Mouse (Mus musculus) lung, embryonic 14.5 days (tissue): Measurements from ENCODE around the gene Jmjd6. TPM values are rescaled to one million over a fixed set of nuclear protein-coding genes. Genes with fewer than 3 reads are reported as not detected.

Source experiments
- ATAC-seq: fragments of 200-750 bp; cut with Nextera tagmentation; 2 replicates; pipeline ENCODE4 v1.8.0; 2017; ENCODE audit warnings: mild to moderate bottlenecking, moderate TSS enrichment, moderate library complexity; ENCODE audit not compliant: insufficient read depth
- DNase-seq: peaks from one replicate; pipeline ENCODE4 v3.0.0-alpha.2; 2015
- H3K27ac ChIP-seq: fragments of 300-500 bp; sonication (generic); 2 replicates; pipeline ENCODE4 v1.5.1; 2014; ENCODE audit warnings: low read depth, mild to moderate bottlenecking, moderate library complexity
- H3K27me3 ChIP-seq: fragments of 300-500 bp; sonication (generic); 2 replicates; pipeline ENCODE4 v1.6.1; 2014; ENCODE audit warnings: low read length, control low read depth; ENCODE audit not compliant: insufficient read depth
- H3K36me3 ChIP-seq: fragments of 300-500 bp; sonication (generic); 2 replicates; pipeline ENCODE4 v1.6.1; 2014; ENCODE audit warnings: control low read depth; ENCODE audit not compliant: insufficient read depth
- H3K4me1 ChIP-seq: fragments of 300-500 bp; sonication (generic); 2 replicates; pipeline ENCODE4 v1.6.1; 2014; ENCODE audit warnings: antibody characterized with exemption, control low read depth; ENCODE audit not compliant: insufficient read depth
- H3K4me2 ChIP-seq: fragments of 300-500 bp; sonication (generic); 2 replicates; pipeline ENCODE4 v1.6.1; 2014; ENCODE audit warnings: mild to moderate bottlenecking
- H3K4me3 ChIP-seq: fragments of 300-500 bp; sonication (generic); 2 replicates; pipeline ENCODE4 v1.5.1; 2014; ENCODE audit warnings: low read depth, low read length
- H3K9ac ChIP-seq: fragments of 300-500 bp; sonication (generic); 2 replicates; pipeline ENCODE4 v1.6.1; 2014
- H3K9me3 ChIP-seq: fragments of 300-500 bp; sonication (generic); 2 replicates; pipeline ENCODE4 v1.6.1; 2016; ENCODE audit warnings: low read depth, low read length, control low read depth
- CTCF ChIP-seq: IDR thresholded peaks from 2 replicates; pipeline ENCODE4 v1.5.1; 2016; ENCODE audit warnings: antibody characterized with exemption, low read depth
- WGBS: fragments of 180-500 bp; shearing (Covaris S2); extraction: QIAGEN DNeasy Blood & Tissue Kit; methylation state at CpG from one replicate; pipeline ENCODE4 v1.1.7; 2014; 5-methylcytosine and 5-hydroxymethylcytosine counted together
- polyA plus RNA-seq: library from polyadenylated mRNA; unstranded; fragments of >200 nt; fragmentation: Nextera tagmentation; extraction: Ambion mirVana; gene quantifications from 2 replicates; pipeline ENCODE4 v1.2.1, GENCODE M21; 2014

Jmjd6 gene
- polyA plus RNA-seq, 1 experiment from 2014 or later = 66.3 TPM

DNA sequence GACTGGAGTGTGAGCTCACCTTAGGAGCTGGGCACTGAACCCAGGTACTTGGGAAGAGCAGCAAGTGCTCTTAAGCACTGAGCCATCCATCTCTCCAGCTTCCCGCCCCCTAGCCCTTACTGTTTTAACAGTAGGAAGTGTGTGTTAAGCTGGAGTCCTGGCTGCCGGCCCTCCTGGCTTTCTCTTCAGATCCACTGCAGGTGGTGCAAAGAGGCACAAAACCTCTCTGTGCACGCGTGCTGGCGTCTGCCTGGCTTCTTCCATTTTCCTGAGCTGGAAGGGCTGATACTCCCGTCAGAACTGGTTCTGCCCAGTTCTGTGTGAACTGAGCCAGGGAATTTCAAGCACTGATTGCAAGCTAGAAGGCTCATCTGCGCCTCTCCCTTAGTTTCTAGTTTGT lies 37.6 kb upstream of the Jmjd6 start:
- H3K4me2 ChIP-seq = no peak overlapping the region
- no peak for TF ChIP-seq CTCF
- no peaks in the 10 kb centered on the region for H3K4me1 ChIP-seq
- 47% methylated on average over 7 of the region's 7 CpGs for WGBS
- H3K9ac ChIP-seq = no peak overlapping the region
- no peak overlapping the region for H3K4me3 ChIP-seq
- H3K36me3 ChIP-seq = no peaks in the 10 kb centered on the region
- DNase-seq (peak; percentile 37), ATAC-seq (no peak)
- H3K27me3 ChIP-seq = no peaks in the 10 kb centered on the region
- H3K9me3 ChIP-seq = no peaks in the 10 kb centered on the region
- H3K27ac ChIP-seq = no peak overlapping the region

DNA sequence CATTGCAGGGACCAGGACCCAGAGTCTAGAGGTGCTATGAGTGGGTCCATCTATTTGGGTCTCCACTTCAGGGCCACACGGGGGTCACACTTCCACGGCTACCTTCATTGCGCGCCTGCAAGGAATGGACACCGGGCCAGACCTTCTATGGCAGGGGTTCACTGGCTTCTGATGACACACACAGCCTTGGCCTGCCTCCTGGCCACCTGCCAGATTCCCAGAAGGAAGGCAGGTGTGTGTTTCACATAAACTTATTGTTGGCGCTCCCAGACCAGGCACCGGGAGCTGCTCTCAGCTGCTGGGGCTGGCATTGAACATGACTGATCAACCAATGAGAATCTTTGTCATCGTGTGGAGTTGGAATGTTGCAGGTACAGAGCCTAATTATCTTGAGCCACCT lies 35.2 kb upstream of the Jmjd6 start:
- Histone ChIP-seq H3K9ac (no peak overlapping the region), H3K9me3 (no peaks in the 10 kb centered on the region), H3K36me3 (peaks cover 17% of the 10 kb centered on the region; the same call in 1 of the 2 replicates), H3K4me3 (no peak overlapping the region), H3K27me3 (no peaks in the 10 kb centered on the region), H3K4me2 (no peak overlapping the region), H3K4me1 (no peaks in the 10 kb centered on the region), H3K27ac (no peak overlapping the region)
- DNase-seq (no peak), ATAC-seq (no peak)
- no peak for TF ChIP-seq CTCF
- WGBS = 87% methylated on average over 8 of the region's 8 CpGs

DNA sequence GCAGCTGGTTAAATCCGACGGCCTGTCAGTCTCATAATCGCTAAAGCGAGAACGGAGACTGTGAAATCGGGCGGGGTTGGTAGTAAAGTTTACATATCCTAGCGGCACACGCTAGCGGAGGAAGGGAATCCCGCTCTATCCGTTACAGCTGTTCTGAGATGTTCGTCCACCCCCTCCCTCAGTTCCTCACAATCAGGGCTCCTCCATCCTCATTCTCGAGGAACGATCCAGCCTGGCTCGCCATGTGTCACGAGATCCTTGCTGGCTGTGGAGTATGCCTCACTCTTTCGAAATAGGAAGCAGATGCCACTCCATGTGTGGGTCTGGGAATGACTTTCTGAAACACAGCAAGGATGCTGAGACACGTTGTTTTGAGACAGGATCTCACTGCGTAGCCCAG lies 30.7 kb upstream of the Jmjd6 start:
- 75% methylated on average over 20 of the region's 20 CpGs for WGBS
- Histone ChIP-seq H3K27me3 (no peaks in the 10 kb centered on the region), H3K4me1 (no peaks in the 10 kb centered on the region), H3K9me3 (no peaks in the 10 kb centered on the region), H3K9ac (no peak overlapping the region), H3K27ac (no peak overlapping the region), H3K4me3 (no peak overlapping the region), H3K36me3 (peaks cover 43% of the 10 kb centered on the region), H3K4me2 (no peak overlapping the region)
- ATAC-seq = no peak
- DNase-seq = no peak
- no peak for TF ChIP-seq CTCF

DNA sequence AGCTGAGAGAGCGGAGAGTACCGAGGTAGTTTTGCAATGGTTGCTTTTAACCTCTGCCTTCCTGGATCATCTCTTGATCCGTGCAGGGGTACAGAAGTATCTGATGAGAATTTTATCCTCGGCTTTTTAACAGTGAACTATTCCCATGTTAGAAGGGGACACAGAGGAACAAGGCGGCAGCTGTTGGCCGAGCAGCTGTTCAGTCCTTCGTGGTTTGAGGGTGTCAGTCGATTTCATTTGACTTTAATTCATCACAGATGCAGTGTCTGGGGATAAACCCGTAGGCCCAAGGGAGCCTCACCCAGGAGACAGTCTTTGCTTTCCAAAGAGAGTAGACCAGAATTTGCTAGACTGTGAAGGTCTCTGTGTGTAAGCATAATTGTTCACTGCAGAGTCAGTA lies 28.3 kb upstream of the Jmjd6 start:
- Histone ChIP-seq H3K4me1 (no peaks in the 10 kb centered on the region), H3K27ac (no peak overlapping the region), H3K27me3 (no peaks in the 10 kb centered on the region), H3K4me3 (no peak overlapping the region), H3K36me3 (peaks cover 53% of the 10 kb centered on the region), H3K4me2 (no peak overlapping the region), H3K9me3 (no peaks in the 10 kb centered on the region), H3K9ac (no peak overlapping the region)
- no peak for TF ChIP-seq CTCF
- no peak for DNase-seq
- 81% methylated on average over 9 of the region's 9 CpGs for WGBS
- ATAC-seq = no peak

DNA sequence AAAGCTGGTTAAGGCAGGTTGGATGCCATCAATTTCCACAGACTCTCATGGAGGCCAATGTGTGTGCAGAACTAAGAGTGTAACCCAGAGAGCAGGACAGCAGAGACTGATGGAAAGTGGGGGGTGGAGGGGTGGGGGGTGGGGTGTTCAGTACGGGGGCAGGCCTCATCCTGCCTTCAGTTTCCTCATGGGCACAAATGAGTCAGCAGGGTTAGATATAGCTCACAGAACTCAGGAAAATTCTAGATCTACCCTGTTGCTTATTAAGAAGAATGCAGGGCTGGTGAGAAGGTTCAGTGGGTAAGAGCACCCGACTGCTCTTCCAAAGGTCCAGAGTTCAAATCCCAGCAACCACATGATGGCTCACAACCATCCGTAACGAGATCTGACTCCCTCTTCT lies 26.4 kb upstream of the Jmjd6 start:
- H3K4me2 ChIP-seq = no peak overlapping the region
- H3K27me3 ChIP-seq = no peaks in the 10 kb centered on the region
- TF ChIP-seq CTCF = no peak
- H3K36me3 ChIP-seq = peaks cover 60% of the 10 kb centered on the region
- 74% methylated on average over 4 of the region's 4 CpGs for WGBS
- ATAC-seq (no peak), DNase-seq (no peak)
- H3K4me1 ChIP-seq = no peaks in the 10 kb centered on the region
- no peak overlapping the region for H3K9ac ChIP-seq
- H3K27ac ChIP-seq = no peak overlapping the region
- H3K9me3 ChIP-seq = no peaks in the 10 kb centered on the region
- H3K4me3 ChIP-seq = no peak overlapping the region

DNA sequence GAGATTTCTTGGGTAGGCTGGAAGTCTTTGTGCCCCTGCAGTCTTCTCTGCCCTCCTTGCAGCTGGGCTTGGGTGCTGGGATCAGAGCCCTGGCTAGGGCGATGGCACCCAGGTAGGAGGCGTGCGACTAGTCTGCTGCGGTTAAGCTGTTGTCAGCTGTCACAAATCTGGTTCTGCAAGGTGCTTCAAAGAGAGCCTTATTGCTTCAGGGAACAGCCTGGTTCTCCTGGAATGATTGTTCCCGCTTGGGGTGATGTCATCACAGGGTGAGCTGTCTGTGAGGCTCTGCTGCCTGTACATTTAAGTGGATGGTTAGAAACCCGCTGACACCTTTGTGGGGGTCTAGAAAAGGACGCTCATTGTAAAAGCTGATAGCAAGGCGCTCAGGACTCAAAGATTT lies 26.0 kb upstream of the Jmjd6 start:
- TF ChIP-seq CTCF = no peak
- DNase-seq = peak; percentile 55
- no peaks in the 10 kb centered on the region for H3K4me1 ChIP-seq
- WGBS = 59% methylated on average over 8 of the region's 8 CpGs
- H3K4me3 ChIP-seq = no peak overlapping the region
- no peaks in the 10 kb centered on the region for H3K9me3 ChIP-seq
- H3K4me2 ChIP-seq = no peak overlapping the region
- peaks cover 60% of the 10 kb centered on the region for H3K36me3 ChIP-seq
- no peak overlapping the region for H3K27ac ChIP-seq
- no peak overlapping the region for H3K9ac ChIP-seq
- H3K27me3 ChIP-seq = no peaks in the 10 kb centered on the region
- no peak for ATAC-seq

DNA sequence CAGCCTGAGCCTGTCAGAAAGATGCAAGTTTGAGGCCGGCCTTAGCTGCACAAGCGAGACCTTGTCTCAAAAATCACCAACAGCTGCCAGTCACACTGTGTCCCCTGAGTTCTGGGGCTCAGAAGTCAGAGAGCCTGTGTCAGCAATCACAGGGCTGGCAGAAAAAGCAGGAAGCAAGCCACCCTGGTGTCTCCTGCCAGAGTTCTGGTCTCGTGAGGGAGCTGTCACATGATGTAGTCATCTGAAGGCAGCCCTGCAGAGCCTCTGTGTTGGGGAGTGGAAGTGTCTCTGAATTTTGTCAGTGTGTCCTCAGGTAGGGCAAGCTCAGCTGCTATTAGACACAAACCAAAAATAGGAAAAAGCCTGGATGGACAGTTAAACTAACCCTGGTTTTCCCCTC lies 24.9 kb upstream of the Jmjd6 start:
- H3K4me3 ChIP-seq = no peak overlapping the region
- DNase-seq = no peak
- H3K4me1 ChIP-seq = no peaks in the 10 kb centered on the region
- H3K9ac ChIP-seq = no peak overlapping the region
- no peak overlapping the region for H3K4me2 ChIP-seq
- no peak overlapping the region for H3K27ac ChIP-seq
- no peak for TF ChIP-seq CTCF
- no peaks in the 10 kb centered on the region for H3K27me3 ChIP-seq
- peaks cover 57% of the 10 kb centered on the region for H3K36me3 ChIP-seq
- ATAC-seq = no peak
- WGBS = 73% methylated on average over 3 of the region's 3 CpGs
- H3K9me3 ChIP-seq = no peaks in the 10 kb centered on the region
